Mouse (Mus musculus): ENCODE data around the gene Notch2. TPM values are rescaled to one million over a fixed set of nuclear protein-coding genes. Genes with fewer than 3 reads are reported as not detected.

Notch2 gene
- polyA plus RNA-seq, 1 experiment from 2014 or later = 15.6 TPM

DNA sequence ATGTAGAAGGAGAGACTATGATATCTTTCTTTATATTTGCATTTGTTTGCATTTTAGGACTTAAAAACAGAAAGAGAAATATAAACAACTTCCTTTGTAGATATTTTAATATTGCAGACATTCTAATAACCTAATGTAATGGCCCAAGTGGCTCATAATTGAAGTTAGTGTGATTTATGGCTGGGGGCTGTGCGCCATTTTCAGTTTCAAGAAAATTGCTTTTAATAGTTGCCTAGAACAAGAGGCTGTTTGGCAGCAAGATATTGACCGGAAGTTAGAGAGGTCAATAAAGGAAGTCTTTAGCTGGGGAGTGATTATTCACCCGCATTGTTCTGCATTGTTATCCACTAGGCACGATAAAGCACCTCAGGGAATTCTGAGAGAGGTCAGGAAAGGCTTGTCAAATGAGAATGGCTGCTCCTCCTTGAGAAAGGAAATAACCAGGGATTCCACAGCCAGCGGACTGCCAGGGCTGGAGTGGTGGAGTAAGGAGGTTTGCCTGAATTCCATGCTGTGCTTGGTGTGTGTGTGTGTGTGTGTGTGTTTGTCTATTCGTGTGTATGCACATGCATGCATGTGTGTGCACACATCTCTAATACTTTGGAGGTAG lies 61.4 kb downstream of the Notch2 start:
- Histone ChIP-seq H3K27ac (no peak overlapping the region), H3K36me3 (peaks cover 65% of the 10 kb centered on the region)
- 61% methylated on average over 6 of the region's 6 CpGs for WGBS

DNA sequence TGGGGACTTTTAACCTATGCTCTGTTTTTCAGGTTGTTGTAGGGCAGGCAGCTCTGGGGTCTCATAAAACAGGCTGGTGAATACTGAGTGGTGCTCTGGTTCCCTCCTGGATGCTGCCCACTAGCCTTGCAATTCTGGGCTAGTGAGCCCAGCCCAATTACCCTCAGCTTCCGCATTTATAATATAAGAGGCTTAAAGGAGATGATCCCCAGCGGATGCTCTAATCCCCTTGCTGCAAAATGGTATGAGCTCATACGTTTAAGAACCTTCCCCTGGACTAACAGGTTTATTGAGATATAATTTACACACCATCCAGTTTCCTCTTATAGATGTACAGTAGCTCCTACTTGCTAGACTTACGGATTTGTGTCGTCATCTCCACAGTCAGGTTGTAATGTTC lies 64.5 kb downstream of the Notch2 start:
- H3K27me3 ChIP-seq (ENCODE audit: insufficient read depth, poor library complexity, severe bottlenecking) = no peaks in the 10 kb centered on the region
- peaks cover 61% of the 10 kb centered on the region for H3K36me3 ChIP-seq
- H3K4me1 ChIP-seq (replicated peaks) = peaks cover 7% of the 10 kb centered on the region
- WGBS = 93% methylated on average over 5 of the region's 5 CpGs
- DNase-seq (ENCODE audit: low spot score) = no peak
- H3K4me3 ChIP-seq = no peak overlapping the region
- H3K9me3 ChIP-seq = no peaks in the 10 kb centered on the region
- H3K27ac ChIP-seq = no peak overlapping the region

More for the DNA sequence above, 61.4 kb downstream of the Notch2 start:
- Histone ChIP-seq H3K4me3 (no peak overlapping the region), H3K9me3 (no peaks in the 10 kb centered on the region), H3K27me3 (ENCODE audit: insufficient read depth, poor library complexity, severe bottlenecking) (no peaks in the 10 kb centered on the region), H3K4me1 (replicated peaks) (peaks cover 7% of the 10 kb centered on the region)
- DNase-seq (ENCODE audit: low spot score) = no peak

DNA sequence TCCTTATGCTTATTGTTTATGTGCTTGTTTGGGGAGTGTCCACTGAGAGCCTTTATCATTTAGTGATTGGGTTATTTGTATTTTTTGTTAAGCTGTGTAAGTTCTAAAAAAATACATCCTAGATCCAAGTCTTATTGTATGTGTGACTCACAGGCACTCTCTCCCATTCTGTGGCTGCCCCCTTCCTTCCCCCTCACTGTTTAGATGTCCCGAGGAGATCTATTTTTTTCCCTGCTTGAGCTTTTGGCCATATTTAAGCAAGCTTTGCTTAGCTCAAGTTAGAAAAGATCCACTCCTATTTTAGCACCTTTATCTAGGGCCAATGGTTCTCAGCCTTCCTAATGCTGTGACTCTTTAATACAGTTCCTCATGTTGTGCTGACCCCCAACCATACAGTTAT lies 65.5 kb downstream of the Notch2 start:
- WGBS = 67% methylated on average over 1 of the region's 1 CpGs

DNA sequence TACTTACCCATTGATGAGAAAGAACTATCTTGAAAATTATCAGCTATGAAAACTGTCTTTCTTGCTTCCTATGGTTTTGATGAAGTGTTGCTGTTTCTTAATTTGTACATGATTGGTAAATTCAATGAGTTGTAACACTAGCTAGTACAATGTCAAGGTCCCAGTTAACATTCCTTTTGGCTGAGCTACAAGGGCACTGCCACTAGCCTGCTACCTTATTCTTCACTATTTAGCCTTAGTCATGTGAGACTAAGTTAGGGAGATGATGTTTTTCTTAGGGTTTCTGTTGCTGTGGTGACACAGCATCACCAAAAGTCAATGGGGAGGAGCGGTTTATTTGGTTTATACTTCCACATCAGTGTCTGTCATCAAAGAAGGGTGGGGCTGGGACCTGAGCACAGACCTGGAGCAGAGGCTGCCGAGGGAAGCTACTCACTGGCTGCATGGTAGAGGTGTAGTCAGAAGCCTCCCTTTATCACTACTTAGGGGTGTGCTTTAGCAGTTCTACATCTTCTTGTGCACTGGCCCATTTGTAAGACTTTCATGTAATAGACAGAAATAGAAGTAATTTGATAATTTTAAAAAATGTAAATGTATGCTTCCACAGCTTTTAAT lies 66.4 kb downstream of the Notch2 start:
- peaks cover 62% of the 10 kb centered on the region for H3K36me3 ChIP-seq
- no peak overlapping the region for H3K4me3 ChIP-seq
- H3K9me3 ChIP-seq = no peaks in the 10 kb centered on the region
- H3K27me3 ChIP-seq (ENCODE audit: insufficient read depth, poor library complexity, severe bottlenecking) = no peaks in the 10 kb centered on the region
- peaks cover 17% of the 10 kb centered on the region for H3K4me1 ChIP-seq (replicated peaks)
- DNase-seq (ENCODE audit: low spot score) = no peak
- H3K27ac ChIP-seq = no peak overlapping the region
- WGBS = 89% methylated on average over 2 of the region's 2 CpGs

More for the DNA sequence above, 65.5 kb downstream of the Notch2 start:
- no peak overlapping the region for H3K4me3 ChIP-seq
- peaks cover 61% of the 10 kb centered on the region for H3K36me3 ChIP-seq
- H3K9me3 ChIP-seq = no peaks in the 10 kb centered on the region
- H3K27ac ChIP-seq = no peak overlapping the region
- H3K27me3 ChIP-seq (ENCODE audit: insufficient read depth, poor library complexity, severe bottlenecking) = no peaks in the 10 kb centered on the region
- peaks cover 12% of the 10 kb centered on the region for H3K4me1 ChIP-seq (replicated peaks)
- no peak for DNase-seq (ENCODE audit: low spot score)

DNA sequence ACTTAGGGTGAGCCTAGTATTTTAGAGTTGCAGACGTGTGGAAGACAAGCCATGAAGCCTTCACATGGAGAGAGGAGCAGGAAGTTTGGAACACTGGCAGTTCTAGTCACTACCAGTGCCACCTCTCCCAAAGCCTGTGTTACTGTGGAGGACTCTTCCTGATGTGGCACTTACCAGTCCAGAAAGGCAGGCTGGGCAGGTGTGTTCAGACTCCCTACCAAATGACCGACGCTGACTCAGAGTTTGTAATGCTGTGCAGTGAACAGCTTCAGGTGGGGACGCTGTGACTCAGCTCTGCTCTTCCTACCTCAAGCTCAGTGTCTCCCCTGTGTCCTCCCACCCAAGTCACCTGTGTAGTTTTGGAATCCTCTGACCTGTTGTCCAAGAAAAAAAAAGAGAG lies 67.3 kb downstream of the Notch2 start:
- Histone ChIP-seq H3K27ac (no peak overlapping the region), H3K36me3 (peaks cover 53% of the 10 kb centered on the region), H3K9me3 (no peaks in the 10 kb centered on the region), H3K27me3 (ENCODE audit: insufficient read depth, poor library complexity, severe bottlenecking) (no peaks in the 10 kb centered on the region), H3K4me1 (replicated peaks) (peaks cover 18% of the 10 kb centered on the region), H3K4me3 (no peak overlapping the region)
- no peak for DNase-seq (ENCODE audit: low spot score)
- 86% methylated on average over 4 of the region's 4 CpGs for WGBS

DNA sequence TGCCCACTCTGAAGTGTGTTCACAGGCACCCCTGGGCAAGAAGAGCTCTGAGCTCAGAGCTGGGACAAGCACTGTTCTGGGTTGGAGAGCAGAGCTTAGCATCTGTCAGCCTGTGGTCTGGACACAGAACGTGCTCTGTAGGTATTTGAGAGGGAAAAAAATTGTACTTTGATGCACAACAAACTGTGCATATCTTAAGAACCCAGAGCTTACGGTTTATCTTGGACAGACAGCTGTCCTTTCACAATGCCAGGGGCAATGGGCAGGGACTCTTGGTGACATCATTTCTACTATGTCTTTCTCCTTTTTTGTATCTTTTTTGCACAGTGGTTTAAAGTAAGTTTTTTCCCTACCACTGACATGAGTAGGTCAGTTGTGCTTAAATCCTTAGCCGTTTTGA lies 68.9 kb downstream of the Notch2 start:
- DNase-seq (ENCODE audit: low spot score) = no peak
- H3K4me3 ChIP-seq = no peak overlapping the region
- peaks cover 30% of the 10 kb centered on the region for H3K4me1 ChIP-seq (replicated peaks)
- 85% methylated on average over 3 of the region's 3 CpGs for WGBS
- no peak overlapping the region for H3K27ac ChIP-seq
- H3K27me3 ChIP-seq (ENCODE audit: insufficient read depth, poor library complexity, severe bottlenecking) = no peaks in the 10 kb centered on the region
- no peaks in the 10 kb centered on the region for H3K9me3 ChIP-seq
- peaks cover 54% of the 10 kb centered on the region for H3K36me3 ChIP-seq

DNA sequence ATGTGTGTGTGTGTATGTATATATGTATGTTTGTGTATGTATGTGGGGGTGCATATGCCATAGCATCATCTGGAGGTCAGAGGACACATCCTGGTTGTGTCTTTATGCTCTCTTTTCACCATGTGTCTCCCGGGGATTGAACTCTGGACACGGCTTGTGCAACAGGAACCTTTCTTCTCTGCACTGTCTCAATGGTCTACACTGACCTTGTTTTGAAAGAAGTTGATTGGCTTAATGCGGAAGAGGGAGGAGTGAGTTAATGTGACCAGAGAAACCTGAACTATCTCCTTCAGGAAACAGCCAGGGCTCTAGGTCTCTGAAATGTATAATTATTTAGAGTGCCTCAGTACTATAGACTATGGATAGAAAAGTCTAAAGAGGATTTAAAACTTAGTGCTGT lies 69.6 kb downstream of the Notch2 start:
- no peaks in the 10 kb centered on the region for H3K9me3 ChIP-seq
- no peak for DNase-seq (ENCODE audit: low spot score)
- H3K4me1 ChIP-seq (replicated peaks) = peaks cover 30% of the 10 kb centered on the region
- no peak overlapping the region for H3K27ac ChIP-seq
- WGBS = 81% methylated on average over 3 of the region's 3 CpGs
- H3K36me3 ChIP-seq = peaks cover 56% of the 10 kb centered on the region
- H3K4me3 ChIP-seq = no peak overlapping the region
- no peaks in the 10 kb centered on the region for H3K27me3 ChIP-seq (ENCODE audit: insufficient read depth, poor library complexity, severe bottlenecking)

DNA sequence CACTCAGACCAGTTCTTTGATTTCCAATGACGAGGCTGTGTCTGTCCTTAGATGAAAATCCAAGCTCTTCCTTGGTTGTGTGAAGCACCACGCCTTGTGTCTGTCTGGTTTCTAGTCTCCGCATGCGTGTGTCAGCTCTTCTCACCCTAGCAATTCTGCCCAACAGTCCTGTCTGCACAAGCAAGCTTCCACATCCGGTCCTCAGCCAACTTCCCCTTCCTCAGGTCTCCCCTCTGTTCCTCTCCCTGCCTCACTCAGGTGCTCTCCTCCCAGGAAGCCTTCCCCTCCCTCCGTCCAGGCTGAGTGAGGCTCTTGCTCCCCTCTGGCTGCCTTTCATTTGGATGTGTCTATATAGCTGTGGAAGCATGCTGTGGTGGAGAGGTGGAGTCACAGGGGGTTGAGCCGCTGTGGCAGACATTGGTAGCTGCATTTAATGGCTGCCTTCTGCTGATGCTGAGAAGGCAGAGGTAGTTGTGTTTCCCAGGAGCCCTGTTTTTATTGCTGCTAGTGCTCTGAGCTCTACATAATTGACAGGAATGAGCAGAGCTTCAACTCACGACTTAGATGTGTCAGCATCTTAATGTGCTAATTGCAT lies 70.8 kb downstream of the Notch2 start:
- no peak for DNase-seq (ENCODE audit: low spot score)

DNA sequence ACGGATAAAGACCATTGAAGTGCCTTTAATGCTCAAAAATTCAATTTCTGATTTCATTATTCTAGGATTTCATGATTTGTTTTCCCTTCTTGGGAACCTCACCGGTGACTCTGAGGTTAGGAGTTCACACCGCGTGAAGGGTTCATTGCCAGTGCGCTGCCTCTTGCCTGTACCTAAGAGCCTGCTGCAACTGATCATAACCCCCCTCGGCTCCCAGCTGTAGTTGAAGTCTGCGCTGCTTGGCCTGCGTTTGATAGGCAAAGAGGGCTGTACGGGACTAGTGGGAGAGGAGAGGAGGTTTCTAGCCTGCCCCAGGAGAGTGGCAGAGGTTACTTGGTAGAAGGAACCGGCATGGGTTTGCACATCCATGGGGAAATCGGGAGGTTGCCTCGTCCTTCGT lies 71.5 kb downstream of the Notch2 start:
- H3K4me3 ChIP-seq = no peak overlapping the region
- H3K36me3 ChIP-seq = peaks cover 51% of the 10 kb centered on the region
- H3K9me3 ChIP-seq = no peaks in the 10 kb centered on the region
- H3K4me1 ChIP-seq (replicated peaks) = peaks cover 33% of the 10 kb centered on the region
- no peak for DNase-seq (ENCODE audit: low spot score)
- no peaks in the 10 kb centered on the region for H3K27me3 ChIP-seq (ENCODE audit: insufficient read depth, poor library complexity, severe bottlenecking)
- H3K27ac ChIP-seq = 0 out of 2 replicates have a peak overlapping the region, but pooled peaks have one; percentile 10
- WGBS = 74% methylated on average over 13 of the region's 13 CpGs

More for the DNA sequence above, 70.8 kb downstream of the Notch2 start:
- Histone ChIP-seq H3K27ac (peak overlapping the region; percentile 23; the same call in 1 of the 2 replicates), H3K4me1 (replicated peaks) (peaks cover 30% of the 10 kb centered on the region), H3K36me3 (peaks cover 51% of the 10 kb centered on the region), H3K27me3 (ENCODE audit: insufficient read depth, poor library complexity, severe bottlenecking) (no peaks in the 10 kb centered on the region), H3K4me3 (no peak overlapping the region), H3K9me3 (no peaks in the 10 kb centered on the region)
- 77% methylated on average over 8 of the region's 8 CpGs for WGBS

DNA sequence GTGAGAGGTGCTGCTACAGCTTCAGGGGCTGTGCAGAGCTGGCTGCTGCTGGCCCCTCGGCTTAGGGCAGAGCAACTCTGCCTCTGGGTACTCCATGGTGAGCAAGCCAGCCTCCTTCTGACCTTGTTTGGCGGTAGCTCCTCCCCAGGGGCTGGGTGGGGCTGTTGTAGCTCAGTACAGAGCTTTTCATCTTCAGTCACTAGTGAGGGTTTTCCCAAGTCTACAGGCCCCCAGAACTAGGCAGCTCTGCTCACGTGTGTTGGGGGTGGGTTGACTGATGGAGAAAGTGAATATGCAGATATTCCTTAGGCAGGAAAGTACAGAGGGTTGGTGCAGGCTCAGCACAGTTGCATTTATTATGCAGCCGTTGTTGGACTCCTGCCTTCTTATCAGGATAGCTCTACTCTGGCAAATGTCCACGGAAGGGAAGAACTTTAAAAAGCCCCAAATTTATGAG lies 72.5 kb downstream of the Notch2 start:
- Histone ChIP-seq H3K27me3 (ENCODE audit: insufficient read depth, poor library complexity, severe bottlenecking) (no peaks in the 10 kb centered on the region), H3K4me3 (no peak overlapping the region), H3K4me1 (replicated peaks) (peaks cover 39% of the 10 kb centered on the region), H3K36me3 (peaks cover 48% of the 10 kb centered on the region), H3K27ac (no peak overlapping the region), H3K9me3 (no peaks in the 10 kb centered on the region)
- WGBS = 51% methylated on average over 5 of the region's 5 CpGs
- DNase-seq (ENCODE audit: low spot score) = no peak

DNA sequence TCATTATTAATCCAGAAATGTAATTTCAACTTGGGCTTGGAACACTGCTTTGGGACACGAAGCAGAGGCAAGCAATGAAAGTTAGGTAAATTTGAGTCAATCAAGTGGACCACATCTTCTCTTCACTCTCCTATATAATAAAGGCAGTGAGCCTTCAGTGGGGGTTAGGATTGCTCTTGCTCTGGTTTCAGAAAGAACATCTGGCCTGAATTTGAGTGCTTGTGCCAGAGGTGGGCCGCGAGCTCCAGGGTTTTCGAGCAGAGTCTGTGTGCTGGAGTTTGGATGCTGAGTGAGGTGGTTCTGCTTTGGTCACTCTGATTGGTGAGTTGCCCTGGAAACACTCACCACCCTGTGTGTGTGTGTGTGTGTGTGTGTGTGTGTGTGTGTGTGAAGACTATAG lies 73.1 kb downstream of the Notch2 start:
- Histone ChIP-seq H3K4me3 (no peak overlapping the region), H3K27ac (no peak overlapping the region), H3K36me3 (peaks cover 49% of the 10 kb centered on the region), H3K4me1 (replicated peaks) (peaks cover 39% of the 10 kb centered on the region), H3K9me3 (no peaks in the 10 kb centered on the region), H3K27me3 (ENCODE audit: insufficient read depth, poor library complexity, severe bottlenecking) (no peaks in the 10 kb centered on the region)
- DNase-seq (ENCODE audit: low spot score) = no peak
- 69% methylated on average over 4 of the region's 4 CpGs for WGBS

DNA sequence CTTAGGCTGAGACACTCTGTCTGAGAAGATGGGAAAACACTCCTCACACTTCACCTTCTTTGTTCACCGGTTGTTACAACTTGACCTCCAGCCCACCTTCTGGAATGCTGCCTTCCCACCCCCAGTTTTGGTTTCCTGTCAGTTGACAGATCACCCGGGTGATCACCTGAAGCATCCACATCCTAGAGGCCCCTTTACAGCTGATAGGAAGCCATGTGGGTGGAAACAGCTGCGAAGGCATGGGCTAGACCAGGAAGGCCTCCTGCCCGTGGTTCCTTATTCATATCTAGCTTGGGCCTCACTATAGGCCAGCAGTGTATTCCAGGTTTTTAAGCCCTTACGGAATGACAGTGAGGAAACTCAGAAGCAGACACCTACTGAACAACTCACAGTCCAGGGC lies 73.5 kb downstream of the Notch2 start:
- no peak for DNase-seq (ENCODE audit: low spot score)
- peaks cover 50% of the 10 kb centered on the region for H3K36me3 ChIP-seq
- no peaks in the 10 kb centered on the region for H3K27me3 ChIP-seq (ENCODE audit: insufficient read depth, poor library complexity, severe bottlenecking)
- 74% methylated on average over 5 of the region's 5 CpGs for WGBS
- H3K9me3 ChIP-seq = no peaks in the 10 kb centered on the region
- H3K4me1 ChIP-seq (replicated peaks) = peaks cover 39% of the 10 kb centered on the region
- no peak overlapping the region for H3K27ac ChIP-seq
- no peak overlapping the region for H3K4me3 ChIP-seq

DNA sequence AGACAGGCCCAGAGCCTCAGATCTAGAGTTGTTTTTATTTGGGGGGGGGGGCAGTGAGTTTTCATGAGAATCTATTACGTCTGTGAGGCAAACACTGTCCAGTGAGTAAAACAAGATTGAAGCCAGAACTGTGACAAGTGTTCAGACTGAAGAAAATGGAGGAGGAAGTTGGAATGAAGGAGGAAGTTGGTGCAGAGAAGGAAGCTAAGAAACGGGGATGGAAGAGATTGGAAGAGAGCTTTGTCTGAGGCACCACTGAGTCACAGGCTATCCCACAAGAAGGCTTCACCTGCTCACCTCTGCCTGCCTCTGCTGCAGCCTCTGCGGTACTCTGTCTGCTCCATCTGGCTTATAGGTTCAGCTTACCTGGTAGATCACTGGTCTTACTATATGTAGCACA lies 74.2 kb downstream of the Notch2 start:
- WGBS = 95% methylated on average over 3 of the region's 3 CpGs
- Histone ChIP-seq H3K4me3 (no peak overlapping the region), H3K9me3 (no peaks in the 10 kb centered on the region), H3K27ac (no peak overlapping the region), H3K4me1 (replicated peaks) (peaks cover 39% of the 10 kb centered on the region), H3K36me3 (peaks cover 43% of the 10 kb centered on the region), H3K27me3 (ENCODE audit: insufficient read depth, poor library complexity, severe bottlenecking) (no peaks in the 10 kb centered on the region)
- no peak for DNase-seq (ENCODE audit: low spot score)

Data from hindbrain, embryonic 10.5 days (tissue).